Mouse (Mus musculus) macrophage (primary cell): Measurements from ENCODE around the gene Pkib. TPM values are rescaled to one million over a fixed set of nuclear protein-coding genes. Genes with fewer than 3 reads are reported as not detected.

Experiments used
- H3K27ac ChIP-seq: fragments of 350-480 bp; formaldehyde crosslinking; 2 replicates; pipeline ENCODE4 v1.9.0; 2021
- H3K36me3 ChIP-seq: fragments of 350-480 bp; formaldehyde crosslinking; 2 replicates; pipeline ENCODE4 v1.9.0; 2021; ENCODE audit errors: inconsistent target
- H3K4me3 ChIP-seq: fragments of 350-480 bp; formaldehyde crosslinking; 2 replicates; pipeline ENCODE4 v1.9.0; 2021; ENCODE audit errors: inconsistent target
- H3K79me2 ChIP-seq: fragments of 350-480 bp; formaldehyde crosslinking; 2 replicates; pipeline ENCODE4 v1.9.0; 2021; ENCODE audit errors: inconsistent target
- WGBS: methylation state at CpG from one replicate; pipeline ENCODE4 v1.1.7; 2026; ENCODE audit warnings: inconsistent platforms; ENCODE audit not compliant: missing documents; 5-methylcytosine and 5-hydroxymethylcytosine counted together
- polyA plus RNA-seq: library from polyadenylated mRNA; stranded (reverse); fragments of 250-400 nt; gene quantifications from 3 replicates; pipeline ENCODE4 v1.2.4, GENCODE M21; 2018; ENCODE audit warnings: inconsistent platforms
- total RNA-seq, 78 experiments: library from RNA; depleted of rRNA; stranded (reverse); fragments of 250-400 nt; gene quantifications; 1 replicate in 9 of 78; 2 replicates in 24 of 78; 3 replicates in 43 of 78; 4 replicates in 2 of 78; pipeline ENCODE4 v1.2.4; 2018; ENCODE audit warnings: inconsistent platforms in 56 of 78

Pkib gene
- total RNA-seq (2018; cell fraction: chromatin; rRNA removed): 10 to 100 TPM in 11 of 26 experiments, 1 to 10 TPM in 14, under 1 TPM in 1; 0.80 to 44.6 (median 8.4) TPM
- total RNA-seq (2018; cell fraction: cytosol; rRNA removed): 10 to 100 TPM; 26.9 to 55.6 (median 43.4) TPM
- 10 to 100 TPM in 21 of 26 experiments, 1 to 10 TPM in 5; 6.0 to 68.5 (median 17.9) TPM for total RNA-seq (2018; cell fraction: nucleus; rRNA removed)
- 38.3 to 44.2 TPM (median 42.5 TPM) in 3 replicates for polyA plus RNA-seq

- Histone ChIP-seq H3K4me3 (peak within 1 kb of the TSS; percentile 47), H3K36me3 (no peaks in the 10 kb centered on the region), H3K79me2 (no peaks in the 10 kb centered on the region), H3K27ac (no peak within 1 kb of the TSS)
- WGBS: 17% methylated on average over 41 of the region's 41 CpGs
These were observed at the start of gene Pkib for GRCm38 (mm10) chr10:57631896-57632867. Gene Pkib, plus strand, starts transcription at chr10:57631981.

- Histone ChIP-seq H3K79me2 (no peaks in the 10 kb centered on the region), H3K27ac (no peak overlapping the region), H3K36me3 (no peaks in the 10 kb centered on the region), H3K4me3 (no peak overlapping the region)
- 50% methylated on average over 1 of the region's 1 CpGs for WGBS
These were observed 47.9 kb upstream of the Pkib start for GRCm38 (mm10) chr10:57583927-57584326.

GRCm38 (mm10) chr10:57594266-57594665 lies 37.5 kb upstream of the Pkib start:
- no peak overlapping the region for H3K4me3 ChIP-seq
- no peaks in the 10 kb centered on the region for H3K79me2 ChIP-seq

GRCm38 (mm10) chr10:57597172-57597571 lies 34.6 kb upstream of the Pkib start:
- Histone ChIP-seq H3K79me2 (no peaks in the 10 kb centered on the region), H3K36me3 (no peaks in the 10 kb centered on the region), H3K27ac (no peak overlapping the region), H3K4me3 (no peak overlapping the region)
- 100% methylated on average over 2 of the region's 2 CpGs for WGBS

More at GRCm38 (mm10) chr10:57594266-57594665, 37.5 kb upstream of the Pkib start:
- 90% methylated on average over 2 of the region's 2 CpGs for WGBS
- Histone ChIP-seq H3K36me3 (no peaks in the 10 kb centered on the region), H3K27ac (no peak overlapping the region)

- 53% methylated on average over 4 of the region's 4 CpGs for WGBS
- no peaks in the 10 kb centered on the region for H3K36me3 ChIP-seq
- H3K79me2 ChIP-seq: no peaks in the 10 kb centered on the region
- H3K4me3 ChIP-seq: no peak overlapping the region
- no peak overlapping the region for H3K27ac ChIP-seq
These were observed 28.8 kb upstream of the Pkib start for GRCm38 (mm10) chr10:57602951-57603350.

- H3K36me3 ChIP-seq: no peaks in the 10 kb centered on the region
- no peaks in the 10 kb centered on the region for H3K79me2 ChIP-seq
- no peak overlapping the region for H3K4me3 ChIP-seq
- WGBS: 93% methylated on average over 10 of the region's 10 CpGs
- no peak overlapping the region for H3K27ac ChIP-seq
These were observed 8.5 kb upstream of the Pkib start for GRCm38 (mm10) chr10:57623311-57623710.

GRCm38 (mm10) chr10:57627773-57628172 lies 4.0 kb upstream of the Pkib start:
- no peaks in the 10 kb centered on the region for H3K36me3 ChIP-seq
- H3K4me3 ChIP-seq: no peak overlapping the region
- WGBS: 100% methylated on average over 2 of the region's 2 CpGs
- no peak overlapping the region for H3K27ac ChIP-seq
- no peaks in the 10 kb centered on the region for H3K79me2 ChIP-seq

GRCm38 (mm10) chr10:57630557-57630956 lies 1.2 kb upstream of the Pkib start:
- no peak overlapping the region for H3K4me3 ChIP-seq
- WGBS: 100% methylated on average over 1 of the region's 2 CpGs
- no peaks in the 10 kb centered on the region for H3K36me3 ChIP-seq
- H3K27ac ChIP-seq: no peak overlapping the region
- no peaks in the 10 kb centered on the region for H3K79me2 ChIP-seq

- Histone ChIP-seq H3K4me3 (peak overlapping the region; percentile 47; the same call in 1 of the 2 replicates), H3K36me3 (no peaks in the 10 kb centered on the region), H3K27ac (no peak overlapping the region), H3K79me2 (no peaks in the 10 kb centered on the region)
- WGBS: 86% methylated on average over 4 of the region's 4 CpGs
These were observed 1.1 kb downstream of the Pkib start for GRCm38 (mm10) chr10:57632868-57633240.

- H3K4me3 ChIP-seq: no peak overlapping the region
- WGBS: 13% methylated on average over 4 of the region's 4 CpGs
- peak overlapping the region; percentile 36 for H3K27ac ChIP-seq
- H3K36me3 ChIP-seq: no peaks in the 10 kb centered on the region
- no peaks in the 10 kb centered on the region for H3K79me2 ChIP-seq
These were observed 5.2 kb downstream of the Pkib start for GRCm38 (mm10) chr10:57636970-57637369.

GRCm38 (mm10) chr10:57638250-57638649 lies 6.5 kb downstream of the Pkib start:
- 65% methylated on average over 4 of the region's 4 CpGs for WGBS
- Histone ChIP-seq H3K36me3 (no peaks in the 10 kb centered on the region), H3K27ac (no peak overlapping the region; the same call in 1 of the 2 replicates), H3K79me2 (no peaks in the 10 kb centered on the region), H3K4me3 (no peak overlapping the region)

GRCm38 (mm10) chr10:57639540-57639939 lies 7.8 kb downstream of the Pkib start:
- no peak overlapping the region for H3K4me3 ChIP-seq
- H3K79me2 ChIP-seq: no peaks in the 10 kb centered on the region
- H3K27ac ChIP-seq: no peak overlapping the region
- H3K36me3 ChIP-seq: no peaks in the 10 kb centered on the region
- 89% methylated on average over 3 of the region's 3 CpGs for WGBS

- 100% methylated on average over 1 of the region's 1 CpGs for WGBS
These were observed 21.5 kb downstream of the Pkib start for GRCm38 (mm10) chr10:57653297-57653696.

GRCm38 (mm10) chr10:57660505-57660904 lies 28.7 kb downstream of the Pkib start:
- WGBS: 92% methylated on average over 3 of the region's 3 CpGs
- H3K36me3 ChIP-seq: no peaks in the 10 kb centered on the region
- H3K27ac ChIP-seq: no peak overlapping the region
- no peaks in the 10 kb centered on the region for H3K79me2 ChIP-seq
- no peak overlapping the region for H3K4me3 ChIP-seq

More at GRCm38 (mm10) chr10:57653297-57653696, 21.5 kb downstream of the Pkib start:
- Histone ChIP-seq H3K79me2 (no peaks in the 10 kb centered on the region), H3K4me3 (no peak overlapping the region), H3K27ac (no peak overlapping the region), H3K36me3 (no peaks in the 10 kb centered on the region)

- WGBS: 83% methylated on average over 1 of the region's 1 CpGs
- Histone ChIP-seq H3K4me3 (no peak overlapping the region), H3K36me3 (no peaks in the 10 kb centered on the region), H3K79me2 (no peaks in the 10 kb centered on the region), H3K27ac (no peak overlapping the region)
These were observed 32.0 kb downstream of the Pkib start for GRCm38 (mm10) chr10:57663758-57664157.
